Comparison of ENCODE assay signal across 18 mouse cellular contexts in genomic region chr2:174071406-174071805, GRCm38 (mm10). TPM values are rescaled to one million over a fixed set of nuclear protein-coding genes. Genes with fewer than 3 reads are reported as not detected.
A peak's percentile ranks its signal among the peaks of the same experiment; 100 is the strongest.
DNase-seq lines count a peak whose midpoint lies in the region.
"Had no signal": no experiment of that assay in that cellular context is flagged by ENCODE, and none has a peak within 500 bp of the region (broad histone marks: within the 10 kb centered on the region; RNA-seq: fewer than 3 reads in every experiment).

No protein-coding gene starts in this region.

- DNase-seq in heart, postnatal 10 days, result peak; percentile 11 to 12
- DNase-seq in heart, postnatal 14 days, result no peak
- DNase-seq in 3134 (ENCODE audit: extremely low read depth, insufficient read length, low spot score) (peak; percentile 22), 3T3-L1 (ENCODE audit: low read depth, low spot score) (peak; percentile 88)
- peak; percentile 60 for DNase-seq in adrenal gland, postnatal 14 days
- no peak for DNase-seq in kidney, postnatal 25 days
- DNase-seq in kidney, adult 18-20 months, result no peak
- no peak for DNase-seq in forebrain, embryonic 10.5 days (ENCODE audit: extremely low spot score, low spot score)
- DNase-seq: cerebellum, adult 11-12 months; cerebellum, adult 9-10 months; cerebellum, postnatal 36 days; heart, adult 2 months; heart, postnatal 36 days; kidney, adult 11 months had no signal

- H3K27me3 ChIP-seq in forebrain, embryonic 10.5 days (ENCODE audit: poor library complexity, severe bottlenecking), result no peaks in the 10 kb centered on the region
- H3K27me3 ChIP-seq: embryonic facial prominence, embryonic 13.5 days; heart, embryonic 15.5 days; hindbrain, embryonic 15.5 days; Patski had no signal

- intact Hi-C loops in heart, postnatal 10 days (cut with DNase I), result loop anchor here (10.0 kb wide), 1 partner anchor 393 kb away; the partner anchor contains the start of gene Atp5e
- intact Hi-C loops in heart, postnatal 14 days (cut with DNase I), result loop anchor here (10.0 kb wide), 3 partner anchors 223 to 487 kb away; partner anchors contain the start of gene Rab22a

- no peaks in the 10 kb centered on the region for H3K36me3 ChIP-seq in forebrain, embryonic 10.5 days (replicated peaks)
- H3K36me3 ChIP-seq: embryonic facial prominence, embryonic 13.5 days; heart, embryonic 15.5 days; hindbrain, embryonic 15.5 days had no signal

- peaks cover 23% of the 10 kb centered on the region for H3K4me1 ChIP-seq in forebrain, embryonic 10.5 days

- no peak overlapping the region for H3K27ac ChIP-seq in forebrain, embryonic 10.5 days
- H3K27ac ChIP-seq: embryonic facial prominence, embryonic 13.5 days; heart, adult 2 months; heart, embryonic 15.5 days; hindbrain, embryonic 15.5 days had no signal

- no peak overlapping the region for H3K4me3 ChIP-seq in forebrain, embryonic 10.5 days
- H3K4me3 ChIP-seq: embryonic facial prominence, embryonic 13.5 days; heart, adult 2 months; heart, embryonic 15.5 days; hindbrain, embryonic 15.5 days had no signal

- WGBS in forebrain, embryonic 10.5 days, result 88% methylated on average over 5 of the region's 5 CpGs

- no peaks in the 10 kb centered on the region for H3K9me3 ChIP-seq in forebrain, embryonic 10.5 days
- H3K9me3 ChIP-seq: embryonic facial prominence, embryonic 13.5 days; heart, embryonic 15.5 days; hindbrain, embryonic 15.5 days had no signal

RNA-seq across cellular contexts. Expression of gene Stx16, which starts 4.7 kb away (rescaled TPM):
- total RNA-seq in heart, postnatal 10 days (2021), result 10 to 100 TPM; 35.3 to 38.7 TPM
- 10 to 100 TPM; 25.9 to 30.0 TPM for total RNA-seq in heart, postnatal 14 days (2021)
- 33.8 and 37.5 TPM in 2 replicates for total RNA-seq in adrenal gland, postnatal 14 days (2021)
- polyA plus RNA-seq in forebrain, embryonic 10.5 days (2016; fragmentation: Nextera tagmentation; extraction: Ambion mirVana), result 9.7 and 9.8 TPM in 2 replicates

RNA-seq across cellular contexts. Expression of gene Npepl1, which starts 38.7 kb away (rescaled TPM):
- 10 to 100 TPM; 60.5 to 63.0 TPM for total RNA-seq in heart, postnatal 10 days (2021)
- 10 to 100 TPM; 54.6 to 57.4 TPM for total RNA-seq in heart, postnatal 14 days (2021)
- total RNA-seq in adrenal gland, postnatal 14 days (2021), result 65.4 and 71.0 TPM in 2 replicates
- 30.0 and 32.1 TPM in 2 replicates for polyA plus RNA-seq in forebrain, embryonic 10.5 days (2016; fragmentation: Nextera tagmentation; extraction: Ambion mirVana)

Comparison
In these comparisons a context has a peak if more than half of its experiments do, and no peak if none do; other contexts are left out.
1. DNase-seq: peak in heart, postnatal 10 days (2 of 2), 3134 (single experiment), 3T3-L1 (single experiment) and adrenal gland, postnatal 14 days (single experiment); none in heart, postnatal 14 days (0 of 2), kidney, postnatal 25 days (0 of 2), kidney, adult 18-20 months (single experiment) and forebrain, embryonic 10.5 days (single experiment).